Mouse (Mus musculus): ENCODE results near the gene Alk.

The Alk gene

DNA sequence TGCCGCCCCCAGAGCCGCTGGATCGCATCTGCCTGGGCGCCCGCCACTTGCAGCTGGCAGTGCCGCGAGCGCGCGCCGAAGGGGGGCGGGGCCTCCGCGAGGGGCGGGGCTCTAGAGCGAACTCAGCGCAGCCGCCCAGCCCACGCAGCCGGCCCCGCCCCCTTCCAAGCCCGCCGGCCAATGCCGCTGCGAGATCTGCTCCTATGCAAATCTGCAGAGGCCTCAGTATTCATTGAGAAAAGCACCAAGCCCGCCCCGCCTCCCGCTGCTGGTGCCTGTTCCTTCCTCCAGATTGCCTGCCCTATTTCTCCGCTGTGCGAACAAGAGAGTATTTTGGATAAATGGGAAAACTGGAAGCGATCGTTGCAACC, at the start of gene Alk:
Alk (minus strand) TSS at position 18 of the 371 bp plus-strand sequence.
- DNase-seq (ENCODE audit: low spot score), result peak; percentile 90

GRCm38 (mm10) chr17:72652801-72653200, 48.4 kb upstream of the Alk start:
- DNase-seq (ENCODE audit: low spot score), result no peak

GRCm38 (mm10) chr17:72648607-72649217, 44.3 kb upstream of the Alk start:
- no peak for DNase-seq (ENCODE audit: low spot score)

- no peak for DNase-seq (ENCODE audit: low spot score)
Observed at GRCm38 (mm10) chr17:72646167-72646566, 41.7 kb upstream of the Alk start.

DNA sequence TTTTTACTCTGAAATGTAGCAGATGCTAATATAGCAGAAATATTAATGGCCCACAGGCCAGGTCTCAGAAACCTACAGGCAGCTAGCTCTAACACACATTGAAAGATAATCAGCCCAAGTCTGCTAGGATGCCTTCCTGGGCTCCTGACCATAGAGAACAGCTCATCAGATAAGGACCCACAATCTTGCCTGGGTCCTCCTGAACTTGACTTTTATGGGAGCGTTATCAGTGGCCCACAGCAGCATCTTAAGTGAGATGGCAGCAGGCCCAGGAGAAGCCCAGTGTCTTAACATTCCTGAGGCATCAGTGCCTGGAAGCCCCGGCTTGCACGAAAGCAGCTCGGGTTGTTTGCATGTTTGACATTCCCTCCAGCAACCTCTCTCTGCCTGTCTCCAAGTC, 35.7 kb upstream of the Alk start:
- no peak for DNase-seq (ENCODE audit: low spot score)

GRCm38 (mm10) chr17:72639400-72639799, 35.0 kb upstream of the Alk start:
- no peak for DNase-seq (ENCODE audit: low spot score)

GRCm38 (mm10) chr17:72606251-72606650, 1.8 kb upstream of the Alk start:
- peak; percentile 91 for DNase-seq (ENCODE audit: low spot score)

GRCm38 (mm10) chr17:72603886-72604609, 379 bp downstream of the Alk start:
- DNase-seq (ENCODE audit: low spot score), result no peak

DNA sequence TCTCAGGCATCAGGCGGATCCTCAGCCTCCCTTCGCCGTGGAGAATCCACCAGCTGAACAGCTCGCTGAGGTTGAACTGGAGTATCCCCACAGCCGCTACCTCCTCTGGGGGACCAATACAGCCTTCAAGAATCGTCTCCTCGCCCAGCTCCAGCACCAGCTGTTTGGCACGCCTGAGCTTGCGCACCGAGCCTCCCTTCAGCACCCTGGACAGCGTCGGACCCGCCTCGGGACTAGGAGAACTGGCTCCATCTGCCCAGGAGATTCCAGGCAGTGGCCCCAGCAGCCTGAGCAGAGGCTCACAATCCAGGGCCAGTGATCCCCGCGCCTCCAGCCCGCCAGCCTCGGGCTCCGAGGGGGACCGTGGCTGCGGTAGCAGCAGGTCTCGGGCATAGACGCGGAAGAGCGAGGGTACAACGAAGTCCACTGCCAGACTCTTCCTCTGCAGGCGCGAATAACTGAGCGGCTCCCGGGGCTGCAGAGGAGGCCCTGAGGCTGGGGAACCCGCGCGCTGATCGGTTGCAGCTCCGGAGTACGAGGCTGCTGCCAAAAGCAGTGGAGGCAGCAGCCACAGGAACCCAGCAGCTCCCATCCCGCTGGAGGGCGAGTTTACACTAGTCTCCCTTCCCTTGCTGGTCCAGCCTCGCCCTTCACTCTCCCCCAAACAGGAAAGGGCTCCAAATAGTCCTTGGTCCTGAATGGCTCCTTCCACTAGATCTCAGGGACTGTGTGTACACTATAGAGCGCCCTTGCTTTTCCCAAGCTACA, 1.1 kb downstream of the Alk start:
- DNase-seq (ENCODE audit: low spot score), result peak; percentile 92

- no peak for DNase-seq (ENCODE audit: low spot score)
Observed at GRCm38 (mm10) chr17:72600806-72601205, 3.6 kb downstream of the Alk start.

DNA sequence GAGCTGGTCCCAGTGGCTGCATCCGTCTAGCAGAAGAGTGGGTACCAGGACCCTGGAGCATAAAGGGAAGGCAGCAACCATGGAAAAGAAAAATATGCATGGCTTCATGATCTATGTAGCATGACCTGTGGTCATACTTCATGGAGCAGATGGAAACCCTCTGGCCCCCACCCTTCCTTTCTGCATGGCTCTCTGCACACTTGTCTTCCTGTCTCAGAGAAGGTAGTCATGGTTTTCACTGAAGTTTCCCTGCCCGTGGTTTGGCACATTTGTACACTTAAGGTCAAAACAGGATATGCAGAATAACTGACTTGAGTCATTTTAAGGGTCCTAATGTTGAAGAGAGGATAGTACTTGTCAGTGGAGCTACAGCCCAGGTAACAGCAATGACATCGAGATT, 16.8 kb downstream of the Alk start:
- no peak for DNase-seq (ENCODE audit: low spot score)

DNA sequence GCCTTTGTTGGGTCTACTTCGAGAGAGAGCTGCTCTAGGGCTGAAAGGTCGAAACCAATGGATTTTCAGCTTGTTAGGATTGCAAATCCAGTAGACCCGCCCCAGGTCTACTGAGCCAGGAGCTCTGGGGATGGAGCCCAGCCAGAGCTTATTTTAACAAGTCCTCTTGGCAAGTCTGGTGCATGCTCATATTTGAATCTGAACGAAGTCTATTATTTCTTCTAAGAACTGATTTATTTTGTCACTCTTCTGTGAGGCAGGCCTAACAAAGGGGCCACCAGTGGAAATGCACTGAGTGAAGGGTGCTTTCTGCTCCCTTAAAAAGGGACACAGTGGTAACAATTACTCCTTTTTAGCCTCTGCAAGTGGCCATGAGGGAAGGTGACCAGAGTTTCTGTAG, 24.3 kb downstream of the Alk start:
- no peak for DNase-seq (ENCODE audit: low spot score)

GRCm38 (mm10) chr17:72579321-72579720, 25.1 kb downstream of the Alk start:
- DNase-seq (ENCODE audit: low spot score), result no peak

- DNase-seq (ENCODE audit: low spot score), result no peak
Observed at GRCm38 (mm10) chr17:72571379-72571778, 33.0 kb downstream of the Alk start.

- no peak for DNase-seq (ENCODE audit: low spot score)
Observed at GRCm38 (mm10) chr17:72569491-72569890, 34.9 kb downstream of the Alk start.

DNA sequence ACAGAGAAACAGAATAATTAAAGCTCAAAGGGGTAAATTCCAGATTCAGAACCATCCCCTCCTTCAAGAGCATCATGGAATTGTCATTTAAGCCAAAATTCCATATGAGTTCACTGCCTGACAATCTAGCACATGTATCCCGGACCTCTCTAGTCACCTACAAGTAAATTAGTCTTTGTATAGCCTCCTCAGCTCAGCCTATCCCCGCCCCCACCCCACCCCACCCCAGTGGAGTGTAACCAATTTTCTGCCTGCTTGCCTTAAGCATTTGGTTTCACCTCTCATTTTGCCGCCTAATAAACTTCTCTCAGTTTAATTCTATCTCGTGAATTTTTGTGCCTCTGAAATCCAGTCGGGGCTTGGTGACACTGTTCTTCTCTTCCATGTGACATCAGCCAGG, 41.0 kb downstream of the Alk start:
- no peak for DNase-seq (ENCODE audit: low spot score)

GRCm38 (mm10) chr17:72561471-72561870, 43.0 kb downstream of the Alk start:
- DNase-seq (ENCODE audit: low spot score), result no peak

DNA sequence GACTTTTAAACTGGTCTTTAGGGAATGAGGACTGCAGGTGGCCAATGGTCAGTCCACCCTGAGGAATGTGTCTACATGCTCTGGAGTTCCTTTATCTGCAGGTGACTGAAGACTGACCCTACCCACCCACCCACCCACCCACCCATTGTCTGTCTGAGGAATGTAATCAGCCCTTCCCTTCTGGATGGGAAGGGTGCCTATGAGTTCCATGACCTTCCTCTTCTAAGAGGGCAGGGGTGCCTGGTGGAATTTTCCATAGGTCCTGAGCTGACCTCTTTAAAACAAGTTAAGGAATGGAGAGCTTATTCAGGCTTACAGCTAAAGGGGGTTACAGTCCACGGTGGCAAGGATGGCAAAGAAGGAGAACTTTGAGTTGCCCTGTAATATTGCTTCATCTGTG, 43.7 kb downstream of the Alk start:
- no peak for DNase-seq (ENCODE audit: low spot score)

- DNase-seq (ENCODE audit: low spot score), result no peak
Observed at GRCm38 (mm10) chr17:72557029-72557735, 47.2 kb downstream of the Alk start.

GRCm38 (mm10) chr17:72546274-72546673, 58.2 kb downstream of the Alk start:
- DNase-seq (ENCODE audit: low spot score), result no peak

- DNase-seq (ENCODE audit: low spot score), result no peak
Observed at GRCm38 (mm10) chr17:72535304-72535703, 69.1 kb downstream of the Alk start.

- DNase-seq (ENCODE audit: low spot score), result no peak
Observed at GRCm38 (mm10) chr17:72532266-72532665, 72.2 kb downstream of the Alk start.

DNA sequence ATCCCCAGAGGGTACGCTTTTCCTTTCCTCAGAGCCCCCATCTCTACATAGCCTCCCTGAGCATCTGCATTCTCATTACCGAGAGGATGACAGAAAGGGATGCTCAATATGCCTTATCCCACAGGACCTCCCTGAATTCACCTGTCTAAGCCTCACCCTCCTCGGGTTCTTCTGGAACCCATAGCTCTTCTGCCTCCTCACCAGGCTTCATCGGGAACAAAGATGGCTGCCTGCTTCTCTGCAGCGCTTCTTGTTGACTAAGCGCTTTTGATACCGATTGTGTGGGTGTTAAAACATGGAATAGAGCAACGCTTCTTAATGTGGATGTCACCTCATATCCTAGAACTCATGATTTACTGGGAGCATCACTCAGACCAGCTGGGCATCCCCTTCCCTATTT, 75.9 kb downstream of the Alk start:
- DNase-seq (ENCODE audit: low spot score), result no peak

Measured in testis, postnatal 10 days (tissue).